Mouse (Mus musculus): ENCODE data around the gene Wdr19. TPM values are rescaled to one million over a fixed set of nuclear protein-coding genes. Genes with fewer than 3 reads are reported as not detected.

Wdr19 gene
- polyA plus RNA-seq, 2 experiments: 0.46 to 0.68 TPM

DNA sequence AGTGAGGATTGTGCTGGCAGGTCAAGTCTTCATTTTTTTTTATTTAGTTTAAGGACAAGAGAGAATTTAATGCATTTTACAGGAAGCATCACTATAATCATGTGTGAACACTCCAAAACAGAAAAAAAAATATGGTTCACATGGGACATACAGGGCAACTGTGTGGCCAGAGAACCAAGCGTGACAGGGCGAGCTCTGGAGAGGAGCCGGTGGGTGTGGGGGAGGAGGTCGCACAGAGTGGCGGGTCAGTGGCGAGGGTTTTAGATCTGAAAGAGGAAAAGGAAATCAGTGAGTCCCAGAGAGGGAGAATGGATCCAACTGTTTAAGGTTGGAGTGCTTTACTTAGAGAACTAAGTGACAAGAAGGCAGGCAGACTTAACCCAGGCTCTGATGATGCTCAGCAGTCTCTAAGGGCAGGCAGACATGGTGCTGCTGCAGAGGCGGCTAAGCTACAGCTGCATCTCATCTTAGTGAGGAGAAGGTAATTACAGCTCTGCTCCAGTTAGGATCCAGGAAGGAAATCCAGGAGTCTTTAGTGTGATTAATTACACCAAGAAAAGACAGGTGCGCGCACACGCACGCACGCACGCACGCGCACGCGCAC is 35.9 kb upstream of the Wdr19 start:
- DNase-seq (ENCODE audit: low read depth in 3 of 3, low spot score in 3 of 3): no peak
- H3K4me1 ChIP-seq (replicated peaks; ENCODE audit: control insufficient read depth in 2 of 2, insufficient read depth in 2 of 2, low read length in 1 of 2): no peaks in the 10 kb centered on the region
- H3K9me3 ChIP-seq (ENCODE audit: control insufficient read depth, low read length): no peaks in the 10 kb centered on the region
- no peak for ATAC-seq (ENCODE audit: insufficient read depth)
- no peak overlapping the region for H3K4me3 ChIP-seq (ENCODE audit: insufficient read depth in 1 of 2, low read depth in 2 of 2, low read length in 2 of 2)
- WGBS (ENCODE audit: insufficient replicate concordance): 82% methylated on average over 17 of the region's 17 CpGs
- no peak overlapping the region for H3K4me2 ChIP-seq (ENCODE audit: low read depth)
- no peaks in the 10 kb centered on the region for H3K27me3 ChIP-seq (ENCODE audit: control insufficient read depth, insufficient read depth, low read length)
- no peak overlapping the region for H3K9ac ChIP-seq (replicated peaks)
- no peaks in the 10 kb centered on the region for H3K36me3 ChIP-seq (replicated peaks; ENCODE audit: control insufficient read depth, insufficient read depth, low read depth)
- no peak overlapping the region for H3K27ac ChIP-seq
- no peak for TF ChIP-seq EP300 (IDR thresholded peaks at IDR 0.05; ENCODE audit: low read depth)
- no peak for TF ChIP-seq CTCF (IDR thresholded peaks at IDR 0.05; ENCODE audit: low read depth)

DNA sequence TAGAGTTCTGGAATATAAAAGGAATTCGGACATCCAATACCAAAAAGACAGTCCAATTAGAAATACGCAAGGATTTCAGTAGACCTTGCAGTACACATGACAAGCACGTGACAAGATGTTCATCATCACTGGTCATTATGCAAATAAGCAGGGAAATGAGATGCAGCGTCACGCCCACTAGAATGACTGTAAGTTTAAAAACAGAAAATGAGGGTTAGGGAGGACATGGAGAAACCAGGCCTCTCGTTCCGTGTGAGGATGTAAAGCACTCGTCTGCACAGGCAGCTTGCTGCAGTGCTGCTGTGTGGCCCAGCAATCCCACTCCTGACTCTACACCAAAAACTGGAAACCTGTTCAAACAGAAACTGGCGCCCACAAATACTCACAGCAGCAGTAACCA is 29.3 kb upstream of the Wdr19 start:
- no peak for TF ChIP-seq EP300 (IDR thresholded peaks at IDR 0.05; ENCODE audit: low read depth)
- no peak for TF ChIP-seq CTCF (IDR thresholded peaks at IDR 0.05; ENCODE audit: low read depth)
- Histone ChIP-seq H3K4me1 (replicated peaks; ENCODE audit: control insufficient read depth in 2 of 2, insufficient read depth in 2 of 2, low read length in 1 of 2) (no peaks in the 10 kb centered on the region), H3K4me3 (ENCODE audit: insufficient read depth in 1 of 2, low read depth in 2 of 2, low read length in 2 of 2) (no peak overlapping the region), H3K9ac (replicated peaks) (no peak overlapping the region), H3K9me3 (ENCODE audit: control insufficient read depth, low read length) (no peaks in the 10 kb centered on the region), H3K27me3 (ENCODE audit: control insufficient read depth, insufficient read depth, low read length) (no peaks in the 10 kb centered on the region), H3K4me2 (ENCODE audit: low read depth) (no peak overlapping the region), H3K36me3 (replicated peaks; ENCODE audit: control insufficient read depth, insufficient read depth, low read depth) (no peaks in the 10 kb centered on the region), H3K27ac (no peak overlapping the region)
- ATAC-seq (ENCODE audit: insufficient read depth): no peak
- WGBS (ENCODE audit: insufficient replicate concordance): 72% methylated on average over 9 of the region's 9 CpGs
- no peak for DNase-seq (ENCODE audit: low read depth in 3 of 3, low spot score in 3 of 3)

DNA sequence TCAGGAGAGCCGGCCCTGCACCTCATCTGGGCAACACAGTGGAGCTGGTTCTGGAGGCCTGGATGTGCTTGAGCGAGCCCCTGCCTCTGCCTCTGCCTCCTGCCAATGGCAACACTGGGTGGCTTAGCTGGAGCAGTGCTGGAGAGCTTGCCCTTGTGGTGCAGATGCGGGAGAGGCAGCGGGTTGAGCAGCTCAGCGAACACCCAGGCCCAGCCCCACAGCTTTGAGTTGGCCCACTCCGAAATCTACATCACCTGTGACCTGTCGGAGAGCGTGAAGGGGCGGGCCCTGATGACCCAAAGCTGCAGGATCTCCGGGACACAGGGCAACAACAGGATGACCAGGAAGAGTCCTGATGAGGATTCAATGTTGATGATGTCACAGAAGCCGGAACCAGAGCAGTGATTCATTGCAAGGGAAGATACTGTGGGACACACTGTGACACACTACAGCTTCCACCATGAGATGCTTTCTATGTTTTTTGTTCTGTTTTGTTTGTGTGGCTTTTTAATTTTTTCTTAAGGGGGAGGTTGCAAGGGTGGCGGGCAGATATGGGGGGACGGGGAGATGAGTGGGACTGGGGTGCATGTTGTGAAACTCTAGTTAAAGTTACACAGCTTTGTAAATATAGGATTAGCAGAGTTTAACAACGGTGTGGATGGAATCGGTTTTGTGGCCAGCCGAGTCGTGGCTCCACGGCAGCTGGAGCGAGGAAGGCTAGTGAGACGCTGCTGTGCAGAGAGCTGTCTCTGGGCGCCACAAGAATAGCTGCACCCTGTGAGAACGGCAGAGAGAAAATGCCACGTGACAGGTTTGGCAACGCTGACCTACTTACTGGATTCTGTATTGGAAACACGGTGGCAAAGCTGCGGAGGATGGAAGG is 24.2 kb upstream of the Wdr19 start:
- Histone ChIP-seq H3K27me3 (ENCODE audit: control insufficient read depth, insufficient read depth, low read length) (no peaks in the 10 kb centered on the region), H3K9me3 (ENCODE audit: control insufficient read depth, low read length) (no peaks in the 10 kb centered on the region), H3K4me3 (ENCODE audit: insufficient read depth in 1 of 2, low read depth in 2 of 2, low read length in 2 of 2) (peak overlapping the region; percentile 4 to 14; a peak in 2 of 4 replicates), H3K9ac (replicated peaks) (no peak overlapping the region), H3K4me2 (ENCODE audit: low read depth) (peak overlapping the region; percentile 32), H3K4me1 (replicated peaks; ENCODE audit: control insufficient read depth in 2 of 2, insufficient read depth in 2 of 2, low read length in 1 of 2) (peaks cover 0 to 6% of the 10 kb centered on the region in 2 experiments; a peak in 2 of 4 replicates), H3K36me3 (replicated peaks; ENCODE audit: control insufficient read depth, insufficient read depth, low read depth) (no peaks in the 10 kb centered on the region), H3K27ac (no peak overlapping the region)
- no peak for DNase-seq (ENCODE audit: low read depth in 3 of 3, low spot score in 3 of 3)
- 60% methylated on average over 26 of the region's 26 CpGs for WGBS (ENCODE audit: insufficient replicate concordance)
- peak; percentile 52 for ATAC-seq (ENCODE audit: insufficient read depth)
- TF ChIP-seq EP300 (IDR thresholded peaks at IDR 0.05; ENCODE audit: low read depth): no peak
- TF ChIP-seq CTCF (IDR thresholded peaks at IDR 0.05; ENCODE audit: low read depth): no peak

- peak overlapping the region; percentile 4 to 14; a peak in 2 of 4 replicates for H3K4me3 ChIP-seq (ENCODE audit: insufficient read depth in 1 of 2, low read depth in 2 of 2, low read length in 2 of 2)
- H3K4me2 ChIP-seq (ENCODE audit: low read depth): peak overlapping the region; percentile 32
- no peaks in the 10 kb centered on the region for H3K9me3 ChIP-seq (ENCODE audit: control insufficient read depth, low read length)
- ATAC-seq (ENCODE audit: insufficient read depth) (no peak), DNase-seq (ENCODE audit: low read depth in 3 of 3, low spot score in 3 of 3) (no peak)
- peaks cover 0 to 6% of the 10 kb centered on the region in 2 experiments; a peak in 2 of 4 replicates for H3K4me1 ChIP-seq (replicated peaks; ENCODE audit: control insufficient read depth in 2 of 2, insufficient read depth in 2 of 2, low read length in 1 of 2)
- no peak overlapping the region for H3K27ac ChIP-seq
- WGBS (ENCODE audit: insufficient replicate concordance): 64% methylated on average over 13 of the region's 13 CpGs
- H3K9ac ChIP-seq (replicated peaks): no peak overlapping the region
- H3K27me3 ChIP-seq (ENCODE audit: control insufficient read depth, insufficient read depth, low read length): no peaks in the 10 kb centered on the region
- TF ChIP-seq CTCF (IDR thresholded peaks at IDR 0.05; ENCODE audit: low read depth) (no peak), EP300 (IDR thresholded peaks at IDR 0.05; ENCODE audit: low read depth) (no peak)
- H3K36me3 ChIP-seq (replicated peaks; ENCODE audit: control insufficient read depth, insufficient read depth, low read depth): no peaks in the 10 kb centered on the region
Measured at GRCm38 (mm10) chr5:65175918-65176484, 23.5 kb upstream of the Wdr19 start.

DNA sequence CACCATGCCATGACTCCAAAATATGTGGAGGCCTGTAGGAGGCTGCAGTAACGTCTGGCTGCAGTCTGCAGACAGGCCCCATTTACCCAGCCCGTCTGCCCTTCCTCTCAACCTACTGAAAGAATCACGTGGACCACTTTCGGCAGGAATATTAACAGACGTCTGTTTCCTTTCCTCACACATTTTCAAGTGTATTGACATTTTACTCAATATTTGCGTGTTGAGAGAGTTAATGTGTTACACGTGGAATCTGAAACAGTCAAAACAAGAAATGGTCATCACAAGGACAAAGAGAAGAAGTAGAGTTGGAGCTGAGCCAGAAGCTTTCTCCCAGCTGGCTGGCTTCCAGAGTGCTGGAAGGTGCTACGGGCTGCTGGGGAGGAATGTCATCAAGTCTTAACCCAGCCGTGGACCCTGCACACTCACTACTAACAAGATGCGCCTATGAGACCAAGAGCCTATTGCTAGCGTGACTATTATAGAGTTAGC is 22.4 kb upstream of the Wdr19 start:
- Histone ChIP-seq H3K27me3 (ENCODE audit: control insufficient read depth, insufficient read depth, low read length) (no peaks in the 10 kb centered on the region), H3K4me3 (ENCODE audit: insufficient read depth in 1 of 2, low read depth in 2 of 2, low read length in 2 of 2) (no peak overlapping the region), H3K4me2 (ENCODE audit: low read depth) (no peak overlapping the region), H3K4me1 (replicated peaks; ENCODE audit: control insufficient read depth in 2 of 2, insufficient read depth in 2 of 2, low read length in 1 of 2) (peaks cover 0 to 6% of the 10 kb centered on the region in 2 experiments; a peak in 2 of 4 replicates), H3K9ac (replicated peaks) (no peak overlapping the region), H3K36me3 (replicated peaks; ENCODE audit: control insufficient read depth, insufficient read depth, low read depth) (no peaks in the 10 kb centered on the region), H3K27ac (no peak overlapping the region), H3K9me3 (ENCODE audit: control insufficient read depth, low read length) (no peaks in the 10 kb centered on the region)
- no peak for TF ChIP-seq EP300 (IDR thresholded peaks at IDR 0.05; ENCODE audit: low read depth)
- no peak for TF ChIP-seq CTCF (IDR thresholded peaks at IDR 0.05; ENCODE audit: low read depth)
- no peak for ATAC-seq (ENCODE audit: insufficient read depth)
- WGBS (ENCODE audit: insufficient replicate concordance): 56% methylated on average over 11 of the region's 11 CpGs
- no peak for DNase-seq (ENCODE audit: low read depth in 3 of 3, low spot score in 3 of 3)
